Mouse (Mus musculus) forebrain, embryonic 13.5 days (tissue): Measurements from ENCODE around the gene Gapt. TPM values are rescaled to one million over a fixed set of nuclear protein-coding genes. Genes with fewer than 3 reads are reported as not detected.

Experiments
- ATAC-seq: fragments of 200-750 bp; cut with Nextera tagmentation; 2 replicates; pipeline ENCODE4 v1.8.0; 2017
- H3K27ac ChIP-seq: fragments of 300-500 bp; sonication (generic); 2 replicates; pipeline ENCODE4 v1.5.1; 2015; ENCODE audit warnings: inconsistent platforms, mild to moderate bottlenecking, moderate library complexity
- H3K27me3 ChIP-seq: fragments of 300-500 bp; sonication (generic); 2 replicates; pipeline ENCODE4 v1.6.1; 2015; ENCODE audit warnings: mild to moderate bottlenecking, inconsistent platforms
- H3K36me3 ChIP-seq: fragments of 300-500 bp; sonication (generic); 2 replicates; pipeline ENCODE4 v1.6.1; 2015; ENCODE audit warnings: mild to moderate bottlenecking, inconsistent platforms; ENCODE audit not compliant: poor library complexity, severe bottlenecking
- H3K4me1 ChIP-seq: fragments of 300-500 bp; sonication (generic); 2 replicates; pipeline ENCODE4 v1.6.1; 2015; ENCODE audit warnings: inconsistent platforms
- H3K4me2 ChIP-seq: fragments of 300-500 bp; sonication (generic); 2 replicates; pipeline ENCODE4 v1.6.1; 2015; ENCODE audit warnings: inconsistent platforms, mild to moderate bottlenecking, moderate library complexity
- H3K4me3 ChIP-seq: fragments of 300-500 bp; sonication (generic); 2 replicates; pipeline ENCODE4 v1.5.1; 2015; ENCODE audit warnings: mild to moderate bottlenecking, inconsistent platforms
- H3K9ac ChIP-seq: fragments of 300-500 bp; sonication (generic); 2 replicates; pipeline ENCODE4 v1.6.1; 2015; ENCODE audit warnings: mild to moderate bottlenecking, inconsistent platforms
- H3K9me3 ChIP-seq: fragments of 300-500 bp; sonication (generic); replicated peaks from 2 replicates; pipeline ENCODE4 v1.6.1; 2016; ENCODE audit warnings: inconsistent platforms
- WGBS: fragments of 180-500 bp; shearing (Covaris S2); methylation state at CpG from one replicate; pipeline ENCODE4 v1.1.7; 2015; 5-methylcytosine and 5-hydroxymethylcytosine counted together
- polyA plus RNA-seq: library from polyadenylated mRNA; unstranded; fragments of >200 nt; fragmentation: Nextera tagmentation; extraction: Ambion mirVana; gene quantifications from 2 replicates; pipeline ENCODE4 v1.2.1, GENCODE M21; 2015

The Gapt gene
- polyA plus RNA-seq, 1 experiment from 2014 or later = not detected

- Histone ChIP-seq H3K4me1 (no peaks in the 10 kb centered on the region), H3K27me3 (no peaks in the 10 kb centered on the region), H3K9me3 (no peaks in the 10 kb centered on the region), H3K4me3 (no peak overlapping the region), H3K36me3 (no peaks in the 10 kb centered on the region), H3K4me2 (no peak overlapping the region), H3K27ac (no peak overlapping the region), H3K9ac (no peak overlapping the region)
- WGBS = 59% methylated on average over 14 of the region's 14 CpGs
- peak; percentile 82; the same call in 1 of the 2 replicates for ATAC-seq
These were observed 23.9 kb downstream of the Gapt start for GRCm38 (mm10) chr13:110332958-110333597.

GRCm38 (mm10) chr13:110318746-110319145, 38.3 kb downstream of the Gapt start:
- Histone ChIP-seq H3K4me3 (no peak overlapping the region), H3K9me3 (no peaks in the 10 kb centered on the region), H3K4me2 (no peak overlapping the region), H3K4me1 (no peaks in the 10 kb centered on the region), H3K27me3 (no peaks in the 10 kb centered on the region), H3K27ac (no peak overlapping the region), H3K9ac (no peak overlapping the region), H3K36me3 (no peaks in the 10 kb centered on the region)
- ATAC-seq = no peak
- WGBS = 68% methylated on average over 4 of the region's 4 CpGs

GRCm38 (mm10) chr13:110307188-110307587, 49.8 kb downstream of the Gapt start:
- WGBS = 87% methylated on average over 5 of the region's 5 CpGs
- H3K9ac ChIP-seq = no peak overlapping the region
- H3K4me1 ChIP-seq = no peaks in the 10 kb centered on the region
- H3K27ac ChIP-seq = no peak overlapping the region
- H3K27me3 ChIP-seq = no peaks in the 10 kb centered on the region
- no peaks in the 10 kb centered on the region for H3K9me3 ChIP-seq
- no peaks in the 10 kb centered on the region for H3K36me3 ChIP-seq
- no peak for ATAC-seq
- H3K4me3 ChIP-seq = no peak overlapping the region
- H3K4me2 ChIP-seq = no peak overlapping the region

Other genes starting within 250 kb of the Gapt start
- gene Rab3c, start 76.2 kb downstream of the Gapt start, polyA plus RNA-seq = 87.2 and 89.1 TPM in 2 replicates
- 89.4 and 113 TPM in 2 replicates for gene Plk2, start 37.8 kb upstream of the Gapt start, polyA plus RNA-seq